8 mouse cellular contexts compared by ENCODE assay signal in genomic region chr1:161269346-161269745, GRCm38 (mm10). TPM values are rescaled to one million over a fixed set of nuclear protein-coding genes. Genes with fewer than 3 reads are reported as not detected.
DNase-seq lines count a peak whose midpoint lies in the region; ATAC-seq lines count a peak whose summit lies in the region.

No protein-coding gene starts in this region.

- H3K9me3 ChIP-seq in megakaryocyte, embryonic 14.5 days: no peaks in the 10 kb centered on the region
- no peaks in the 10 kb centered on the region for H3K9me3 ChIP-seq in neural tube, embryonic 15.5 days (replicated peaks)

- ATAC-seq in megakaryocyte, adult 5-6 weeks (ENCODE audit: poor library complexity, severe bottlenecking): no peak
- ATAC-seq in neural tube, embryonic 15.5 days (ENCODE audit: low FRiP score): peak; percentile 81

- 62% methylated on average over 4 of the region's 4 CpGs for WGBS in neural tube, embryonic 15.5 days

- no peaks in the 10 kb centered on the region for H3K36me3 ChIP-seq in megakaryocyte, embryonic 14.5 days (replicated peaks; ENCODE audit: low read length)
- no peaks in the 10 kb centered on the region for H3K36me3 ChIP-seq in neural tube, embryonic 15.5 days

- no peaks in the 10 kb centered on the region for H3K27me3 ChIP-seq in megakaryocyte, embryonic 14.5 days (replicated peaks)
- H3K27me3 ChIP-seq in neural tube, embryonic 15.5 days (replicated peaks): no peaks in the 10 kb centered on the region

- H3K4me1 ChIP-seq in megakaryocyte, embryonic 14.5 days: peaks cover 51% of the 10 kb centered on the region
- 0 out of 2 replicates have a peak, but pooled peaks cover 4% of the 10 kb centered on the region for H3K4me1 ChIP-seq in neural tube, embryonic 15.5 days

- H3K9ac ChIP-seq in neural tube, embryonic 15.5 days (replicated peaks): no peak overlapping the region

- peak overlapping the region; percentile 70 for H3K4me3 ChIP-seq in megakaryocyte, embryonic 14.5 days (replicated peaks)
- H3K4me3 ChIP-seq in neural tube, embryonic 15.5 days (replicated peaks): no peak overlapping the region

- DNase-seq in gastrocnemius, adult 18-20 months (ENCODE audit: low spot score): peak; percentile 45
- DNase-seq in gastrocnemius, adult 8-10 months (ENCODE audit: low spot score in 2 of 2): no peak
- peak; percentile 22 for DNase-seq in liver
- no peak for DNase-seq in spleen, adult 12 weeks (ENCODE audit: low spot score)
- DNase-seq in heart, postnatal 4 days: no peak

- no peak overlapping the region for H3K4me2 ChIP-seq in neural tube, embryonic 15.5 days

- no peak overlapping the region for H3K27ac ChIP-seq in neural tube, embryonic 15.5 days (replicated peaks)

RNA-seq across cellular contexts. Expression of gene Prdx6, which starts 18.3 kb away (rescaled TPM):
- 100 to 1,000 TPM; 128 to 131 TPM for total RNA-seq in gastrocnemius, adult 18-20 months (2021)
- 100 to 1,000 TPM; 119 to 142 (median 129) TPM for total RNA-seq in gastrocnemius, adult 8-10 months (2022)
- polyA plus RNA-seq in megakaryocyte, embryonic 14.5 days (2012; ENCODE audit: insufficient read depth, low replicate concordance): 22.2 and 25.0 TPM in 2 replicates
- total RNA-seq in megakaryocyte, adult 5-6 weeks (2015): 161 and 201 TPM in 2 replicates
- total RNA-seq in megakaryocyte, adult 5-6 weeks (2017): 213 and 226 TPM in 2 replicates
- 168 and 232 TPM in 2 replicates for polyA plus RNA-seq in neural tube, embryonic 15.5 days (2015; fragmentation: Nextera tagmentation; extraction: Ambion mirVana)
- 100 to 1,000 TPM; 203 to 210 TPM for total RNA-seq in heart, postnatal 4 days (2021)

Comparison
In these comparisons a context has a peak if more than half of its experiments do, and no peak if none do; other contexts are left out.
1. DNase-seq: peak in gastrocnemius, adult 18-20 months (single experiment) and liver (single experiment); none in gastrocnemius, adult 8-10 months (0 of 2), spleen, adult 12 weeks (single experiment) and heart, postnatal 4 days (single experiment).